Comparison of ENCODE assay signal across 26 mouse cellular contexts in the genomic region with DNA sequence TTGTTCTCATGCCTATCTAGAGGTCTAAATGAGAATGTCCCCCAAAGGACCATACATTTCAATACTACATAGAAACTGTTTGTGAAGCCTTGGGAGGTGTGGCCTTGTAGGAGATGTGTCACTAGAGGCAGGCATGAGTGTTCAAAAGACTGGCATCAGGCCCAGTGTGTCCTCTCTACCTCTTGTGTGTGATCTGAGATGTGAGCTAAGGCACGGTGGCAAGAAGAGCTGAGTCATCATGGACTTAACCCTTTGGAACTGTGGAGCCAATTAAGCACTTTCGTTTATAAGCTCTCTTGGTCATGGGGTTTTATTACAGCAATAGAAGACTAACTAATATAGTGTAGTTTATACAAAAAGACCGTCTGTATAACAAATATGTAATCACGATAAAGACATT. TPM values are rescaled to one million over a fixed set of nuclear protein-coding genes. Genes with fewer than 3 reads are reported as not detected.
A peak's percentile ranks its signal among the peaks of the same experiment; 100 is the strongest.
DNase-seq lines count a peak whose midpoint lies in the region; ATAC-seq lines count a peak whose summit lies in the region.
"Had no signal": no experiment of that assay in that cellular context is flagged by ENCODE, and none has a peak within 500 bp of the region (broad histone marks: within the 10 kb centered on the region; RNA-seq: fewer than 3 reads in every experiment).

No protein-coding gene starts in this region.

- no peak overlapping the region for H3K27ac ChIP-seq in intestine, embryonic 15.5 days
- H3K27ac ChIP-seq: embryonic facial prominence, embryonic 12.5 days; hindbrain, embryonic 14.5 days; limb, embryonic 13.5 days; liver, embryonic 13.5 days; midbrain, embryonic 10.5 days; midbrain, embryonic 15.5 days; neural tube, embryonic 15.5 days had no signal

- H3K4me3 ChIP-seq in intestine, embryonic 15.5 days (replicated peaks): no peak overlapping the region
- H3K4me3 ChIP-seq: embryonic facial prominence, embryonic 12.5 days; limb, embryonic 13.5 days; liver, embryonic 13.5 days; midbrain, embryonic 10.5 days; midbrain, embryonic 15.5 days; neural tube, embryonic 15.5 days had no signal

- no peaks in the 10 kb centered on the region for H3K9me3 ChIP-seq in intestine, embryonic 15.5 days
- H3K9me3 ChIP-seq: embryonic facial prominence, embryonic 12.5 days; limb, embryonic 13.5 days; liver, embryonic 13.5 days; midbrain, embryonic 10.5 days; midbrain, embryonic 15.5 days; neural tube, embryonic 15.5 days had no signal

- peak; percentile 63 for ATAC-seq in intestine, embryonic 15.5 days
- ATAC-seq: midbrain, embryonic 15.5 days had no signal

- peak; percentile 4 for DNase-seq in adrenal gland, postnatal 25 days
- DNase-seq in adrenal gland, postnatal 4 days (ENCODE audit: low spot score in 2 of 2): no peak
- peak; percentile 39 to 43 for DNase-seq in kidney, postnatal 36 days
- DNase-seq in kidney, postnatal 14 days: no peak
- DNase-seq in liver: no peak
- DNase-seq in adipocyte (ENCODE audit: low spot score): no peak
- DNase-seq: cerebellum, adult 11-12 months; cerebellum, adult 9-11 months; embryo, embryonic 11 days; gastrocnemius, postnatal 25 days; heart, adult 18-20 months; liver, embryonic 13.5 days; lung, embryonic 14.5 days; lung, postnatal 14 days; retina, postnatal 1 day; right cerebral cortex, postnatal 14 days had no signal

- H3K9ac ChIP-seq in intestine, embryonic 15.5 days: no peak overlapping the region
- H3K9ac ChIP-seq: embryonic facial prominence, embryonic 12.5 days; hindbrain, embryonic 14.5 days; limb, embryonic 13.5 days; liver, embryonic 13.5 days; lung, embryonic 14.5 days; midbrain, embryonic 15.5 days; neural tube, embryonic 15.5 days had no signal

- no peak overlapping the region for H3K4me2 ChIP-seq in intestine, embryonic 15.5 days (replicated peaks)
- H3K4me2 ChIP-seq: embryonic facial prominence, embryonic 12.5 days; heart, embryonic 11.5 days; hindbrain, embryonic 14.5 days; limb, embryonic 13.5 days; liver, embryonic 13.5 days; lung, embryonic 14.5 days; midbrain, embryonic 15.5 days; neural tube, embryonic 15.5 days had no signal

- H3K27me3 ChIP-seq in intestine, embryonic 15.5 days (replicated peaks): no peaks in the 10 kb centered on the region
- H3K27me3 ChIP-seq: embryonic facial prominence, embryonic 12.5 days; limb, embryonic 13.5 days; liver, embryonic 13.5 days; midbrain, embryonic 15.5 days; neural tube, embryonic 15.5 days; Patski had no signal

- H3K4me1 ChIP-seq in intestine, embryonic 15.5 days (replicated peaks): 0 out of 2 replicates have a peak, but pooled peaks cover 9% of the 10 kb centered on the region

- WGBS in intestine, embryonic 15.5 days: 63% methylated on average over 4 of the region's 4 CpGs

- no peaks in the 10 kb centered on the region for H3K36me3 ChIP-seq in intestine, embryonic 15.5 days
- H3K36me3 ChIP-seq: embryonic facial prominence, embryonic 12.5 days; liver, embryonic 13.5 days; neural tube, embryonic 15.5 days had no signal

RNA-seq across cellular contexts. Expression of a gene that starts 16.3 kb away (rescaled TPM):
- total RNA-seq in adrenal gland, postnatal 25 days (2021): 18.5 and 23.7 TPM in 2 replicates
- total RNA-seq in adrenal gland, postnatal 4 days (2021): 10 to 100 TPM; 36.1 to 47.9 TPM
- polyA plus RNA-seq in intestine, embryonic 15.5 days (2015; fragmentation: Nextera tagmentation; extraction: Ambion mirVana): 40.0 and 43.1 TPM in 2 replicates
- total RNA-seq: MEL had no signal

Comparison
In these comparisons a context has a peak if more than half of its experiments do, and no peak if none do; other contexts are left out.
1. DNase-seq: peak in adrenal gland, postnatal 25 days (single experiment) and kidney, postnatal 36 days (2 of 2); none in adrenal gland, postnatal 4 days (0 of 2), kidney, postnatal 14 days (single experiment), liver (single experiment) and adipocyte (single experiment).